Mouse (Mus musculus): ENCODE measurements around the gene Smarca4.

The Smarca4 gene

GRCm38 (mm10) chr9:21601073-21601472 lies 14.9 kb upstream of the Smarca4 start:
- no peak for DNase-seq (ENCODE audit: low spot score in 2 of 2)

- DNase-seq (ENCODE audit: low spot score in 2 of 2): peak in 1 of 2 experiments; percentile 59
These were observed 14.1 kb upstream of the Smarca4 start for GRCm38 (mm10) chr9:21601722-21602399.

DNA sequence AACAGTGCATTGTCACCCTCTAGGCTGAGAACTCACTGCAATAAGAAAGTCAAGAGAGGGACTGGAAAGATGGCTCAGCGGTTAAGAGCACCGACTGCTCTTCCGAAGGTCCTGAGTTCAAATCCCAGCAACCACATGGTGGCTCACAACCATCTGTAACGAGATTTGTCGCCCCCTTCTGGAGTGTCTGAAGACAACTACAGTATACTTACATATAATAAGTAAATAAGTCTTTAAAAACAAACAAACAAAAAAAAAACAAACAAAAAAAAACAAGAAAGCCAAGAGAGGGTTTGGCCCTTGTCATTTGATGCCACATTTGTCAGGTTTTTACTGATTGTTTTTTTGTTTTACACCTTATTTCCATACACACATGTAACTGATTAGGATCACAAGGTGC lies 11.8 kb upstream of the Smarca4 start:
- DNase-seq (ENCODE audit: low spot score in 2 of 2): no peak

DNA sequence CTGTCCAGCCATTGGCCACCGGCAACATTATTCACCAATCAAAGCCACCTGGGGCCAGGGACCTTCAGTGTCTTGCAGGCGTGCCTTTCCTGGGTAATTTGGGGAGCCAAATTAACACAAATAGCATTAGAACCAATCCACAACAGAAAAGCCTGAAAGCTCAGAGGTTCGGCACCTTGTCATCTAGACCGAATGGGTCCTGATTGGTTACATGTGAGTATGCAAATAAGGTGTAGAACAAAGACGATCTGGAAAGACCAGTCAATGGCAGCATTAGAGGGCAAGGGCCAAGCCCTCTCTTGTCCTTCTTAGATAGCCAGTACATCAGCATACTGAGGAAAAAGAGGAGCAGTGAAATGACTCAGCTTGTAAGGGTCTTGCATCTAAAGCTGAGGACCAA lies 10.1 kb upstream of the Smarca4 start:
- no peak for DNase-seq (ENCODE audit: low spot score in 2 of 2)

DNA sequence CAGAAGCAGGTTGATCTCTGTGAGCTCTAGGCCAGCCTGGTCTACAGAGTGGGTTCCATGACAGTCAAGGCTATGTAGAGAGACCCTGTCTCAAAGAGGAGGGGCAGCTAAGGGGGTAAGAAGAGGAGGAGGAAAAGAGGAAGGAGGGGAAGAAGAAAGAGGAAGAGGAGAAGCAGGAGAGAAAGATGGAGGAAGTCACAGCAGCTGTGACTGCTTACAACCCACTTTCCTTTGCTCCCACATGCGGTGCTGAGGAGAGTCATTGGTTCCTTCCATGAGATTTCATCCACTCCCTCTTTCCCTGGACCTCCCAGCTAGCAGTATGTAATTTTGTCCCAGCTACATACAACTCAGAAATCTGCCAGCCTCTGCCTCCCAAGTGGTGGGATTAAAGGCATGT lies 9.3 kb upstream of the Smarca4 start:
- DNase-seq (ENCODE audit: low spot score in 2 of 2): no peak

DNA sequence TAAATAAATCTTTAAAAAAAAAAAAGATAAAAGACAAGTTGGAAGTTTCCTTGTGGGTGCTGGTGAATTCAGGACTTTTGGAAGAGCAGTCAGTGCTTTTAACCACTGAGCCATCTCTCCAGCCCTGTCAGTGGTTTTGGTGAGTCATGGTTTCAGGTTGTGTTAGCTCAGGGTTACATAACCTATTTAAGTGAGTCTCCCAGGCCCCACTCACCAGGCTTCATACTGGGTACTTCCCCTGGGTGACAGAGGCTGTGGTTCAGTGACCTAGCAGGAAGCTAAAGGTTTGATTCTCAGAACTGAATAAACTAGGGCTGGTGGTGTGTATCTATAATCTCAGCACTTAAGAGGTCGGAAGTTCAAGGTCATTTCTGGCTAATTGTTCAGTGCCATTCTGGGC lies 6.1 kb upstream of the Smarca4 start:
- no peak for DNase-seq (ENCODE audit: low spot score in 2 of 2)

DNA sequence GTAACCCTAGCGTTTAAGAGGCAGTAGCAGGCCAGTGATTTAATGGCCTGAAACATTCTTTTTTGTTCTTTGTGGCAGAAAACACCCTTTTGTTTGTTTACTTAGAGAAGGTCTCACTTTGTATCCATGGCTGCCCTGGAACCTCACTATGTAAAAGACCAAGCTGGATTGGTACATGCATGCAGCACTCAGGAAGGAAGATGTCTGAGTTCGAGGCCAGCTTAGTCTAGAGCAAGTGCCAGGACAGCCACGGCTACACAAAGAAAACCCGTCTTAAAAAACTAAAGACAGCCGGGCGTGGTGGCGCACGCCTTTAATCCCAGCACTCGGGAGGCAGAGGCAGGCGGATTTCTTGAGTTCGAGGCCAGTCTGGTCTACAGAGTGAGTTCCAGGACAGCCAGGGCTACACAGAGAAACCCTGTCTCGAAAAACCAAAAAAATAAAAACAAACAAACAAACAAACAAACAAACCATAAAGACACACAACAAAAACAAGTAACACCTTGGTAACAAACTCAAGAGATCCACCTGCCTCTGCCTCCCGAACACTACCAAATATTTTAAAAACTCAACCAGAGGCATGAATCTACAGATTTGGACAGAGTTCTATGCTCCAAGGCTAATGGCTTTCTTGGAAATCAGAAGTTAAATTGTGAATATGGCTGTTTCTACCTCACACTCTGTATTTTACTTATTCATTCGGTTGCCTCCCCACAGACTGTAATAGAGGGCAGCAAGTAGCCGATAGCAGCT lies 929 bp upstream of the Smarca4 start:
- no peak for DNase-seq (ENCODE audit: low spot score in 2 of 2)

GRCm38 (mm10) chr9:21616232-21616781 lies 338 bp downstream of the Smarca4 start:
- DNase-seq (ENCODE audit: low spot score in 2 of 2): peak; percentile 86 to 88

GRCm38 (mm10) chr9:21617066-21617465 lies 1.1 kb downstream of the Smarca4 start:
- DNase-seq (ENCODE audit: low spot score in 2 of 2): no peak

GRCm38 (mm10) chr9:21620229-21620628 lies 4.3 kb downstream of the Smarca4 start:
- no peak for DNase-seq (ENCODE audit: low spot score in 2 of 2)

DNA sequence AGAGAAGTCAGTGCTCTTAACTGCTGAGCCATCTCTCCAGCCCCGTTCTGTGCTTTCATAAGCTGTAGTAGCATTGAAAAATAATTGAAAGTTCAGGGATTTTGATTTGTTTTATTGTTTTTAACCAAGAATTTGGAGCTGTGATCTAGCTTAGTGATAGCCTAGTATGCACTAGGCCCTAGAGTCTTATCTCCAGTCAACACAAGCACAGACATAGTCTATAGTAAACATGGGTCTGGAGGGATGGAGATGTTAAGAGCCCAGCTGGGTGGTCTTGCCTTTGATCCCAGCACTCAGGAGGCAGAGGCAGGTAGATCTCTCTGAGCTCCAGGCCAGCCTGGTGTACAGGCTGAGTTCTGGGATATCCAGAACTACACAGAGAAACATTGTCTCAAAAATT lies 6.7 kb downstream of the Smarca4 start:
- no peak for DNase-seq (ENCODE audit: low spot score in 2 of 2)

GRCm38 (mm10) chr9:21625342-21626339 lies 9.7 kb downstream of the Smarca4 start:
- no peak for DNase-seq (ENCODE audit: low spot score in 2 of 2)

DNA sequence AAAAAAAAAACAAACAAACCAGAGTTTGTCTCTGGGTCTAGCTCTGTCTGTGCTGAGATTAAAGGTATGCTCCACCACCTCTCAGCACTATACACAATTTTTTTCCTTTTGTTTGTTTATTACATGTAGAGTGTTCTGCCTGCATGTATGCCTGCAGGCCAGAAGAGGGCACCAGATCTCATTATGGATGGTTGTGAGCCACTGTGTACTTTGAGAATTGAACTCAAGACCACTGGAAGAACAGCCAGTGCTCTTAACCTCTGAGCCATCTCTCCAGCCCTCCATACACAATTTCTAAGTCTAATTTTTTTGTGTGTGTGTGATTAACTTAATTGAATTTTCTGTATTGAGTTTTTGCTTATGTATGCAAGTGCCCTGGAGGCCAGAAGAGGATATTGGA lies 10.6 kb downstream of the Smarca4 start:
- DNase-seq (ENCODE audit: low spot score in 2 of 2): no peak

GRCm38 (mm10) chr9:21627145-21627795 lies 11.3 kb downstream of the Smarca4 start:
- DNase-seq (ENCODE audit: low spot score in 2 of 2): no peak

- peak in 1 of 2 experiments; percentile 26 for DNase-seq (ENCODE audit: low spot score in 2 of 2)
These were observed 14.7 kb downstream of the Smarca4 start for GRCm38 (mm10) chr9:21630673-21631072.

- DNase-seq (ENCODE audit: low spot score in 2 of 2): no peak
These were observed 17.1 kb downstream of the Smarca4 start for GRCm38 (mm10) chr9:21633106-21633505.

- DNase-seq (ENCODE audit: low spot score in 2 of 2): peak in 1 of 2 experiments; percentile 18
These were observed 19.7 kb downstream of the Smarca4 start for GRCm38 (mm10) chr9:21635639-21636038.

- no peak for DNase-seq (ENCODE audit: low spot score in 2 of 2)
These were observed 23.1 kb downstream of the Smarca4 start for GRCm38 (mm10) chr9:21639031-21639430.

GRCm38 (mm10) chr9:21646366-21646765 lies 30.4 kb downstream of the Smarca4 start:
- no peak for DNase-seq (ENCODE audit: low spot score in 2 of 2)

DNA sequence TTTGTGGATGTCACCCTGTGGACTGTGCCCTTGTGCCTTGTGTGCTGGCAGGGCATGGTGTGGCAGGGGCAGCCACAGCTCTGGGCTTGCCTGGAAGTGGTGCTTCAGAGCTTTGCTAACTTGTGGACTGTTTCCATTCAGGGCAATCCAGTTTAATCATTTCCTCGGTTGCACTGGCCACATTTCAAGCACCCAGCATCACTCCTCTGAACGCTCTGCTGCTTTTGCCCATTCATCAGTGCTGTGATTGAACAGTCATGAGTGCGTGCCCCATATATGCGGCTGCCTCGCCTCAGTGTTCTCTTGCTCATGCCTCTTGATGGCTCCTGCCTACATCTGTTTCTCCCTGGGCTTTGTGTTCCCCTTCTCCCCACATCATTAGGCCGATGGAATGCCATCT lies 31.8 kb downstream of the Smarca4 start:
- DNase-seq (ENCODE audit: low spot score in 2 of 2): no peak

DNA sequence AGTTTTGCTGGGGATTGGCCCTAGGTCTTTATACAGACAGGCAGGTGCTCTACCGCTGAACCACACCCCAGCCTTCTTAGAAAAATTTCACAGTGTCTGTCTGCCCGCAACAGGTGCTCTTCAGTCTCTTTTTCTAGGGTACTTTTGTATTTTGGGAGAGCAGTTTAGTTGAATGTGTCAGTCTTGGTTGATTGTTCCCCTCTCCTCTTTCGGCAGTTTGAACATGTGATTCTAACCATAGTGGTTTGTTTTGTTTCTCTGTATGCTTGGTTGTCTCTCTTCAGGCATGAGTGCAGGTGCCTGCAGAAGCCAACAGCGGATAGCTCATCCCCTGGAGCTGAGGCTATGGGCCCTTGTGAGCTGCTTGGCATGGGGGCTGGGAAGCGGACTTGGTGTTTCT lies 36.3 kb downstream of the Smarca4 start:
- no peak for DNase-seq (ENCODE audit: low spot score in 2 of 2)
